Mouse (Mus musculus): ENCODE data around the gene Epb41l1.

The Epb41l1 gene

DNA sequence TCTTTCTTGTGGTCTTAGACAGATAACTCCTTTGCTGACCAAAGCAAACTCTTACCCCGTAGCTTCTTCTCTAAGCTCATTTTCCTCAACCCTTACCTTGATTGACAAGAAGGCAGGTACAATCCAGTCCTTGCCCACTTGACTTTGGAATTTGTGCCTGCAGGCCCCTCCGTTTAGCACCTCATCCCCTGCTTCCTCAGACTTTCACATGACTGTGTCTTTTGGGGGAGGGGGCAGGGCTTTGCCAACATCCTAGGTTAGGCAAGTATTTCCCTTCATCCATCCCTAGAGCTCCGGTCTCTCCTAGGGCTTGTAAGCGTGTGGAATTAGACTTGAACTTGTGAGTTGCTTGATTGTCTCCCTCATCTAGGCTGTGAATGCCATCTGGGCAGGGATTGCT, 3.0 kb downstream of the Epb41l1 start:
- DNase-seq (ENCODE audit: low read depth, low spot score): no peak

DNA sequence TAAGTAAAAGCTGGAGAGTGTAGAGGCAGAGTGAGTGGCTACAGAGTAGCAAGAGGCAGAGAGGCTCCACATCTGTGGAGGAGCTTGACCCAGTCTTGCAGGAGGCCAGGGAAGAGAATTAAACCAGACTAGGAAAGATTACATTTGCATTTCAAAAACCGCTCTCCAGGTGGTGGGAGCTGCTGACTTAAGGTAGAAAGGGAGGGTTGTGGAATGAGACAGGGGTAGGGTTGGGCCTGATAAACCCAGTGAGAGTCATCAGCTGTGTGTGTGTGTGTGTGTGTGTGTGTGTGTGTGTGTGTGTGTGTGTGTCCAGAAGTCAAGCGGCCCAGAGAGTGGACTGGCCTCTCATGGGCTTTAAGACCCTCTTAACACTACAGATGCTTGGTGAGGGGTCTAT, 4.9 kb downstream of the Epb41l1 start:
- DNase-seq (ENCODE audit: low read depth, low spot score): no peak

- DNase-seq (ENCODE audit: low read depth, low spot score): no peak
Observed at GRCm38 (mm10) chr2:156426151-156426550, 5.4 kb downstream of the Epb41l1 start.

DNA sequence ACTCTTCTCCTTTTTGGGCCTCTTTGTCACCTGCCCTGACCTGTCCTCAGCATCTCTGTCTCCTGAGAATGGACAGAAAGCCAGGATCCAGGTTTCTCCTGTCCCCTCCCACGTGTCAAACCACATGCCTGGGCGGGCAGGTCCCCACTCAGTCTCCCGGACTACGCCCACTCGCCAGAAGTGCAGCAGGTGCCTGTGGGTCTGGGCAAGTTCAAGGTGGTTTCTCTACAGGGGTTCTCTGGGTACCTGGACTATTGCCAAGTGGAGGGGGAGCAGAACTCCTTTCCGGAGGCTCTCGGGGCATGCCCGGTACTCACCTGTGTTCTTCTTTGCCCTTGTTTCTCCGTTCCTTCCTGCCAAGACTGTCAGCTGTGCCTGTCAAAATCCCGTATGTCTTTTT, 9.1 kb downstream of the Epb41l1 start:
- no peak for DNase-seq (ENCODE audit: low read depth, low spot score)

- DNase-seq (ENCODE audit: low read depth, low spot score): no peak
Observed at GRCm38 (mm10) chr2:156430326-156430725, 9.6 kb downstream of the Epb41l1 start.

- DNase-seq (ENCODE audit: low read depth, low spot score): no peak
Observed at GRCm38 (mm10) chr2:156431409-156431808, 10.7 kb downstream of the Epb41l1 start.

- DNase-seq (ENCODE audit: low read depth, low spot score): no peak
Observed at GRCm38 (mm10) chr2:156432086-156432485, 11.4 kb downstream of the Epb41l1 start.

GRCm38 (mm10) chr2:156432874-156433868, 12.5 kb downstream of the Epb41l1 start:
- DNase-seq (ENCODE audit: low read depth, low spot score): no peak

- DNase-seq (ENCODE audit: low read depth, low spot score): no peak
Observed at GRCm38 (mm10) chr2:156437637-156438036, 16.9 kb downstream of the Epb41l1 start.

DNA sequence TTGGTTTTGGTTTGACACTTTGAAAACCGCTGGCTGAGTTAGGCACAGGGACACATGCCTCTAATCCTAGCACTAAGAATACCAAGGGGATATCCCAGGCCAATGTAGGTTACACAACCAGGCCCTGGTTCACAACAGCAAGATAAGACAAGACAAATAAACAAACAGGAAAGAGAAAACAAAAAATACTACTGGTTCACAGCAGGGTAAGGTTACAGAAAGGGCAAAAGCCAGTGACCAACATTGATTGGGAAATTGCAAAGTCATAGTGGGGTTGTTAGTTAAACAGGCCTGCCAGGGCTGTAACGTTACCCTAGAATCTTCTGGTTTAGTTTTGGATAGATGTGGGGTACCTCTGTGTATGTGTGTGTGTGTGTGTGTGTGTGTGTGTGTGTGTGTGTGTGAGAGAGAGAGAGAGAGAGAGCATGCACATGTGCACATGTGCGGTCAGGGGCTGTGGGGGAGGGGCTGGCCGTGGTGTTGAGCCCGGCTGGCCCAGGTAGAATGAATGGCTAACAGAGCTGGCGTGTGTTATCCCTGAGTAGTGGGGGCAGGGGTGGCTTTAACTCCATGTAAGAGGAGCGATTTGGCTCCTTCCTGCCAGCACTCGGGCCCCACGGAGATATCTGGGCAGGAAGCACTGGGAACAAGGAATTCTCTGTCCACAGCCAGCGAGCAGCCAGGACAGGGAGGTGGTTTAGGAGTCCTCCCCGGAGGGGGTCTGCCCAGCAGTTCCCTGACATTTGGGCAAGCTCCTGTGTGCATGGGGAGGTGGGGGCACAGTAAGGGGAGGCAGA, 19.2 kb downstream of the Epb41l1 start:
- no peak for DNase-seq (ENCODE audit: low read depth, low spot score)

- no peak for DNase-seq (ENCODE audit: low read depth, low spot score)
Observed at GRCm38 (mm10) chr2:156441909-156442308, 21.2 kb downstream of the Epb41l1 start.

DNA sequence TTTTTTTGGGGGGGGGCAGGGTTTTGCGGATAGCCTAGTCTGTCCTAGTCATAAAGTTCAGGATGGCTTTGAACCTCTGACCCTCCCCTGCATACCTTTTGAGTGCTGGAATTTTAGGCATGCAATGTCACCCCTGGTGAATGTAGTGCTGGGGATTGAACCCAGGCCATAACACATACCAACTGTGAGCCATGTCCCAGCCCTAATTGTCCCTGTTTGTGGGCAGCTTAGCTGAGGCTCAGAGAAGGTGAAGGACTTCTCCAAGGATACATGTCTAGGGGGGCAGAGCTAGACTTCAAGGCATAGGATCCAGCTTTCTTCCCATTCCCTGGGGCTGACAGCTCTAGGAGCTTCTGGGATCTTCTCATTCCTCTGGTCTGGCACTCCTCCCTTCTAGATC, 22.6 kb downstream of the Epb41l1 start:
- no peak for DNase-seq (ENCODE audit: low read depth, low spot score)

DNA sequence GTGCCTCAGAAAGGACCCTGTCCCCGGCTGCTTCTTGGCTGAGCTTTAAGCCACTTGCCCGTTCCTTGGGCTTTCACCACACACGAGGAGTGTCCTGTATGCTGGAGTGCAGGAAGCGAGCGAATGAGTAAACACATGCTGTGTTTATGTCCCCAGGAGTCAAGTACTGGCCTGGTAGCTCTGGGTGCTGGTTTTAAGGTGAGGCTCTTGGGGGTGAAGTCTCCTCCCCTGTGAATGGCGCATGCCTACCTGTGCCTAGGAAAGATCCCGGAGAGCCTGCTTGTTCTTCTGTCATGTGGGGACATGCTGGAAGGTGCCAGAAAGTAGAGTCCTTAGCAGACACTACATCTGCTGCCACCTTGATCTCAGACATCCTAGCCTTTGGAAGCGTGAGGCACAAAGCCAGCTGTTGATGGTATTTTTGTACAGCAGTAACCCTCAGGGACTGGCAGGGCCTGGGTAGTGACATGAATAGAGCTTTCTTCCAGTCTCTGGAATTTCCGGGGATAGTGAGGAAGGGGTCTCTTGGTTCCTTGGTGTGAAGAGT, 25.9 kb downstream of the Epb41l1 start:
- DNase-seq (ENCODE audit: low read depth, low spot score): no peak

DNA sequence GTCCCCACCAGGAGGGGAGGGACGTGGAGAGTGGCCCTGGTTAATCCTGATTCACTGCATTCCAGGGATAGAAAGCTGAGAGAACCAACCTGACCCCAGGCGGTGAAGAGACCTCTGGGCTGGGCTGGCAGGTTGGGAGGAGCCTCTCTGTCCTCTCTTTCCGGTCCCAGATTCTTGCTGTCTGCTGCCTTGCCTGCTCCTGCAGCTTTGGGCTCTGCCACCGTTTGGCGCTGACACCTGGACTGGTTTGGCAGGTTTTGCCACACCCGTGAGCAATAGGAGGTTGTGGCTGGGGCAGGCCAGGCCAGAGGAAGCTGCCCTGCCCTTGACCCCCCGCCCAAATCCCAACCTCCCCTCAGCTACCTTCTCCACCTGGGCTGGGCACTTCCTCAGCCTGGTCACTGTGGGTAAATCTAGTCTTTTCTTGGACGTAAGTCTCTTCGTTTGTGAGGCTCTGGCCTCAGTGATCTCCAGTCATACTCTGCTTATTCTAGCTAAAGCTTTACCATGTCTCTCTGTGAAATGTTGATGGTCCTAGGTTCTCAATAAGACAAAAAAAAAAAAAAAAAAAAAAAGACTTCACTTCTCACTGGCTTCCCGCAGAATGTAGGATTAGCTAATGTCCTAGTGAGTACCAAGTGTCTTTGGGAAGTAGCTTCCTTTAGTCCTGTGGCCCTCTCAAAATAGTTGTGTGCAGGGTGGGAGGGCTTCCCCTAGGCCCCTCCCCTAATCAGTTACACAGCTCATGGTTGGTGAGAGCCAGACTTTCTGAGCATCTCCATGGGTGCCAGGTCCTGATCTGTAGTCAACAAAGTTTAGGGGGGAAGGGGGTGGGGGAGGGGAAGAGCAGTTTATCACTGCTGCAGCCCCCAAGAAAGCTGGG, 26.9 kb downstream of the Epb41l1 start:
- DNase-seq (ENCODE audit: low read depth, low spot score): no peak

DNA sequence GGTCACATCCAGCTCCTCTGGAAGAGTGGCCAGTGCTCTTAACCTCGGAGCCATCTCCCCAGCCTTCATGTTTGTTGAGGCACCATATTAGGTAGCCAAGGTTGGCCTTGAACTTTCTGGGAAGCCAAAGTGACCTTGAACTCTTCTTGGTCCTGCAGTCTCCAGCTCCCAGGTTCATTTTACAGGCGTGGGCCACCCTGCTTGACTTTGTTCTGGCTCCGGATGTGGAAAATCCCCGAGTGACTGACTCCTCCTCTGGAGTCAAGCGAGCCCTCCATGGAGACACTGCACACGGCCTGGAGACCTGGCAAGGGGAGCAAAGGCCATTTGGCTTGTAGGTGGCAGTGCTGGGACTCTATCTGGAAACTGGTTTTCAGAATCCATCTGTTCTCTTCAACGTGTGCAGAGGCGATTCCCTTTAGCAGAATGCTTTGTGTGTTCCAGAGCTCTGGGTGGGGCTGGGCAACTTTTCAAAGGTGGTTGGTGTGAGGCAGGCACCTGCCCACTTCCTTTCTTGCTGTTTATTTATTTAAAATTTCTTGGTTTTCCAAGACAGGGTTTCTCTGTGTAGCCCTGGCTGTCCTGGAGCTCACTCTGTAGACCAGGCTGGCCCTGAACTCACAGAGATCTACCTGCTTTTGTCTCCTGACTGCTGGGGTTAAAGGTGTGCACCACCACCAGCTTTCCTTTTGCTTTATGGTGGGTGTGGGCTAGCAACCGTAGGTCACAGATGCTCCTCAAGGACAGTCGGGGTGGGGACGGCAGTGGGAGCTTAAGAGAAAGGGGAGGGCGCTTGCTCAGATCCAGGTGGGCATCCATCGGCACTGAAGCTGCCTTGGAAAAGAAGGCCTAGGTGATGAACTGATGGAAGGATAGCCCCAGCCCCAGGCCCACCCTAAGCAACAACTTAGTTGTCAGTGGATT, 30.8 kb downstream of the Epb41l1 start:
- no peak for DNase-seq (ENCODE audit: low read depth, low spot score)

- DNase-seq (ENCODE audit: low read depth, low spot score): no peak
Observed at GRCm38 (mm10) chr2:156452149-156452536, 31.4 kb downstream of the Epb41l1 start.

DNA sequence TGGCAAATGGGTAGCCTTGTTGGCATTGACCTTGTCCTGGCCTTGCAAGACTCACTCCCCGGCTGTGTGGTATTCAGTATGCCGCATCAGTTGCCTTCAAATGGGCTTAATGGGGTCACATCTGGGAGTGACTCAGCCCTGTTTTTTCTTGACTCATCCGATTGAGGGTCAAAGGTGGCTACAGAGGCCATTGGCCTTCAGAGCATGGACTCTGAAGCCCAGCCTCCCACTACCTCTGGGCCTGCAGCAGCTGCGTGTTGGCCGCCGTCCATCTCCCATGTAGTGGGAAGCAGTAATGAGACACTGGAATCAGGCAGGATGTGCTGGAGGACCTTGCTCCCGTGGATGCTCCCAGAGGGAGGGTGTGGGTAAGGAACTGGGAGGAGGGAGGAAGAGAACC, 33.1 kb downstream of the Epb41l1 start:
- no peak for DNase-seq (ENCODE audit: low read depth, low spot score)

DNA sequence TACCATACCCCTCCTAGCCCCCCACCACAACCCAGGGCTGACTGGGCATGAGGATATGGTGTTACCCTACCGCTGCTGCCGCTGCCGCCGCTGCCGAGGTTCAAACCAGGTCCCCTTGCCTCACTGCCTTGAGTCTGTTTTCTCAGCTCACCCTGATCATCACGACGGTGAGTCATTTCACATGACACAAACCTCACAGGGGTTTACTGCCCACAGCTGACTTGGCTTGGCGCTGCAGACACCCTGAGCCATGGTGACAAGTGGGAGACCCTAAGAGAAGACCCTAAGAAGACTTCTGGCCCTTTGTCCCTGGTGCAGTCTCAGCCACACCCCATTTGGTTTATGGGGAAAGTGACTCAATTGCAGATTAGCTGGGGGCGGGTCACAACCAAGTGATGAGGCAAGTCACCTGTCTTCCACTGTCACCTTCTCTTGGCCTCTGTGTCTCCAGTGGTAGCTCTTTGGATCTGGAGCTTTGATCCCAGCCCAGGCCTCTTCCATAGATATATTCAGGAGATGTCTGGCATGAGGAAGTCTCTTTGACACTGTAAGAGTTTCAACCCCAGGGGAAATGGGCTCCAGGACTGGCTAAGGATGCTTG, 34.9 kb downstream of the Epb41l1 start:
- DNase-seq (ENCODE audit: low read depth, low spot score): no peak

DNA sequence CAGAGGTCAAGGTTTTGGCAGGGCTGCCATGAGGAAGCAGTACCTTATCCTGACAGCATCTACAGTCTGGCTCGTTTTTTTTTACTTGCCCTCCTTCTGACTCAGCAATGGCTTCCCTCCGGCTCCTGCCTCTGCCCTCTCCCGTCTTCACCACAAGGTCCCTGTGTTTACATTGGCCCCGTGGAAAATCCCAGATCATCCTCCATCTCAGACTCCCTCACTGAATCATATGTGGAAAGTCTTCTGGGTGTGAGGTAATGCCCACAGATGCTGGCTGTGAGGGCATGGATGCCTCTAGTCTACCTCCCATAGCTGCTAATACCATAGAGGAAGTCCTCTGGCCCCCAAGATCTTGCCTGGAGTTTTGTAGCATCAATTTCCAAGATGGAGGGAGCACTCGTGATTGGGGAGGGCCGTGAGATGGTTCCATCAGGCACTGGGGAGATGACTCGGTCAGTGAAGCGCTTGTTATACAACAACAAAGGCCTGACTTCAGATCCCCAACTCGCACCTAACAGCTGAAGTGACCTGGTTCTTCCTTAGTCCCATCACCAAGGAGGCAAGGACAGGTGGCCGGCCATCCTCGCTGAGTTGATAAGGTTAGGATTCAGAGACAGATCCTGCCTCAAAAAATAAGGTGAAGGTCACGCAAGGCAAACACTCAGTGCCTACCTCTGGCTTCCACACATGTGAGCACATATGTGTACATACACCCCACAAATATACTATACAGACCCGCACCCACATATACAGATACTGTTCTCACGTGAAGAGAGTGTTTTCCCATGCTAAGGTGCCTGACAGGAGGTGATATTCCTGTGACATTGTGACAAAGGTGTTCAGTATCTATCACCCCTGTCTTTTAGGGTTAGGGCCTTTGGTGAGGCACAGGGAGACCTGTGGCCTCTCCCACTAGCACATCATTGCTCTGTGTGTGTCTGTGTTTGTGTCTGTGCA, 36.0 kb downstream of the Epb41l1 start:
- DNase-seq (ENCODE audit: low read depth, low spot score): no peak

Data from A20 (cell line).